Mouse (Mus musculus) forebrain, embryonic 13.5 days (tissue): ENCODE measurements at regions not wholly inside any gene's neighbourhood (a gene's known extent, or its start where the extent isn't known, plus 50 kb on each side); places are given as distances from the start of the nearest gene placed in this dataset.

ENCODE experiments used
- ATAC-seq: fragments of 200-750 bp; cut with Nextera tagmentation; 2 replicates; pipeline ENCODE4 v1.8.0; 2017
- H3K27ac ChIP-seq: fragments of 300-500 bp; sonication (generic); 2 replicates; pipeline ENCODE4 v1.5.1; 2015; ENCODE audit warnings: inconsistent platforms, mild to moderate bottlenecking, moderate library complexity
- H3K27me3 ChIP-seq: fragments of 300-500 bp; sonication (generic); 2 replicates; pipeline ENCODE4 v1.6.1; 2015; ENCODE audit warnings: mild to moderate bottlenecking, inconsistent platforms
- H3K36me3 ChIP-seq: fragments of 300-500 bp; sonication (generic); 2 replicates; pipeline ENCODE4 v1.6.1; 2015; ENCODE audit warnings: mild to moderate bottlenecking, inconsistent platforms; ENCODE audit not compliant: poor library complexity, severe bottlenecking
- H3K4me1 ChIP-seq: fragments of 300-500 bp; sonication (generic); 2 replicates; pipeline ENCODE4 v1.6.1; 2015; ENCODE audit warnings: inconsistent platforms
- H3K4me2 ChIP-seq: fragments of 300-500 bp; sonication (generic); 2 replicates; pipeline ENCODE4 v1.6.1; 2015; ENCODE audit warnings: inconsistent platforms, mild to moderate bottlenecking, moderate library complexity
- H3K4me3 ChIP-seq: fragments of 300-500 bp; sonication (generic); 2 replicates; pipeline ENCODE4 v1.5.1; 2015; ENCODE audit warnings: mild to moderate bottlenecking, inconsistent platforms
- H3K9ac ChIP-seq: fragments of 300-500 bp; sonication (generic); 2 replicates; pipeline ENCODE4 v1.6.1; 2015; ENCODE audit warnings: mild to moderate bottlenecking, inconsistent platforms
- H3K9me3 ChIP-seq: fragments of 300-500 bp; sonication (generic); replicated peaks from 2 replicates; pipeline ENCODE4 v1.6.1; 2016; ENCODE audit warnings: inconsistent platforms
- WGBS: fragments of 180-500 bp; shearing (Covaris S2); methylation state at CpG from one replicate; pipeline ENCODE4 v1.1.7; 2015; 5-methylcytosine and 5-hydroxymethylcytosine counted together

GRCm38 (mm10) chrX:142557496-142557895, 123.7 kb upstream of the Tmem164 start:
- no peak for ATAC-seq
- 87% methylated on average over 5 of the region's 5 CpGs for WGBS
- Histone ChIP-seq H3K9me3 (no peaks in the 10 kb centered on the region), H3K4me3 (no peak overlapping the region), H3K36me3 (no peaks in the 10 kb centered on the region), H3K27me3 (no peaks in the 10 kb centered on the region), H3K9ac (no peak overlapping the region), H3K4me1 (no peaks in the 10 kb centered on the region), H3K27ac (no peak overlapping the region), H3K4me2 (no peak overlapping the region)

GRCm38 (mm10) chrX:142560209-142560912, 120.8 kb upstream of the Tmem164 start:
- no peak for ATAC-seq
- H3K9me3 ChIP-seq: no peaks in the 10 kb centered on the region
- WGBS: 65% methylated on average over 2 of the region's 2 CpGs

GRCm38 (mm10) chrX:142561788-142562187, 119.4 kb upstream of the Tmem164 start:
- no peak for ATAC-seq
- no peak overlapping the region for H3K9ac ChIP-seq

More at GRCm38 (mm10) chrX:142560209-142560912, 120.8 kb upstream of the Tmem164 start:
- Histone ChIP-seq H3K9ac (no peak overlapping the region), H3K4me3 (no peak overlapping the region), H3K4me1 (no peaks in the 10 kb centered on the region), H3K27me3 (no peaks in the 10 kb centered on the region), H3K27ac (no peak overlapping the region), H3K36me3 (no peaks in the 10 kb centered on the region), H3K4me2 (no peak overlapping the region)

GRCm38 (mm10) chrX:142564186-142564585, 117.0 kb upstream of the Tmem164 start:
- no peak overlapping the region for H3K9ac ChIP-seq
- no peak overlapping the region for H3K27ac ChIP-seq
- 90% methylated on average over 9 of the region's 9 CpGs for WGBS
- H3K27me3 ChIP-seq: no peaks in the 10 kb centered on the region
- no peak overlapping the region for H3K4me3 ChIP-seq
- H3K4me1 ChIP-seq: no peaks in the 10 kb centered on the region
- no peaks in the 10 kb centered on the region for H3K36me3 ChIP-seq
- no peaks in the 10 kb centered on the region for H3K9me3 ChIP-seq
- no peak overlapping the region for H3K4me2 ChIP-seq
- ATAC-seq: no peak

More at GRCm38 (mm10) chrX:142561788-142562187, 119.4 kb upstream of the Tmem164 start:
- no peak overlapping the region for H3K27ac ChIP-seq
- no peak overlapping the region for H3K4me2 ChIP-seq
- H3K36me3 ChIP-seq: no peaks in the 10 kb centered on the region
- no peaks in the 10 kb centered on the region for H3K9me3 ChIP-seq
- H3K27me3 ChIP-seq: no peaks in the 10 kb centered on the region
- 81% methylated on average over 5 of the region's 5 CpGs for WGBS
- H3K4me3 ChIP-seq: no peak overlapping the region
- H3K4me1 ChIP-seq: no peaks in the 10 kb centered on the region

GRCm38 (mm10) chrX:142571772-142572171, 109.4 kb upstream of the Tmem164 start:
- Histone ChIP-seq H3K4me2 (no peak overlapping the region), H3K36me3 (no peaks in the 10 kb centered on the region), H3K9ac (no peak overlapping the region), H3K4me3 (no peak overlapping the region), H3K4me1 (no peaks in the 10 kb centered on the region), H3K9me3 (no peaks in the 10 kb centered on the region), H3K27me3 (no peaks in the 10 kb centered on the region), H3K27ac (no peak overlapping the region)
- no peak for ATAC-seq

GRCm38 (mm10) chrX:142574022-142574421, 107.2 kb upstream of the Tmem164 start:
- Histone ChIP-seq H3K9me3 (no peaks in the 10 kb centered on the region), H3K4me3 (no peak overlapping the region), H3K9ac (no peak overlapping the region), H3K36me3 (no peaks in the 10 kb centered on the region), H3K27me3 (no peaks in the 10 kb centered on the region), H3K4me1 (no peaks in the 10 kb centered on the region), H3K4me2 (no peak overlapping the region), H3K27ac (no peak overlapping the region)
- 93% methylated on average over 4 of the region's 4 CpGs for WGBS
- no peak for ATAC-seq

- Histone ChIP-seq H3K9me3 (no peaks in the 10 kb centered on the region), H3K4me3 (no peak overlapping the region), H3K36me3 (no peaks in the 10 kb centered on the region), H3K27ac (no peak overlapping the region), H3K9ac (no peak overlapping the region), H3K4me1 (no peaks in the 10 kb centered on the region), H3K4me2 (no peak overlapping the region), H3K27me3 (no peaks in the 10 kb centered on the region)
- 60% methylated on average over 10 of the region's 10 CpGs for WGBS
- ATAC-seq: no peak
Measured at GRCm38 (mm10) chrX:142574945-142575710, 106.1 kb upstream of the Tmem164 start.

- Histone ChIP-seq H3K36me3 (no peaks in the 10 kb centered on the region), H3K4me1 (no peaks in the 10 kb centered on the region), H3K4me2 (no peak overlapping the region), H3K9ac (no peak overlapping the region), H3K9me3 (no peaks in the 10 kb centered on the region), H3K4me3 (no peak overlapping the region), H3K27me3 (no peaks in the 10 kb centered on the region), H3K27ac (no peak overlapping the region)
- 83% methylated on average over 3 of the region's 3 CpGs for WGBS
- ATAC-seq: no peak
Measured at GRCm38 (mm10) chrX:142576127-142576526, 105.1 kb upstream of the Tmem164 start.

GRCm38 (mm10) chrX:142577449-142578081, 103.6 kb upstream of the Tmem164 start:
- ATAC-seq: no peak
- Histone ChIP-seq H3K27ac (no peak overlapping the region), H3K4me1 (no peaks in the 10 kb centered on the region), H3K27me3 (no peaks in the 10 kb centered on the region), H3K9ac (no peak overlapping the region), H3K9me3 (no peaks in the 10 kb centered on the region), H3K4me3 (no peak overlapping the region), H3K4me2 (no peak overlapping the region), H3K36me3 (no peaks in the 10 kb centered on the region)
- whole genome bisulfite sequencing: 92% methylated on average over 6 of the region's 6 CpGs

- Histone ChIP-seq H3K4me3 (no peak overlapping the region), H3K27me3 (0 out of 2 replicates have a peak, but pooled peaks cover 3% of the 10 kb centered on the region), H3K36me3 (no peaks in the 10 kb centered on the region), H3K4me1 (no peaks in the 10 kb centered on the region), H3K4me2 (no peak overlapping the region), H3K27ac (no peak overlapping the region), H3K9me3 (no peaks in the 10 kb centered on the region), H3K9ac (no peak overlapping the region)
- WGBS: 81% methylated on average over 2 of the region's 2 CpGs
- ATAC-seq: no peak
Measured at GRCm38 (mm10) chrX:142585281-142585680, 95.9 kb upstream of the Tmem164 start.

- H3K36me3 ChIP-seq: no peaks in the 10 kb centered on the region
- no peak overlapping the region for H3K4me2 ChIP-seq
- no peak overlapping the region for H3K9ac ChIP-seq
- peaks cover 5% of the 10 kb centered on the region; the same call in 1 of the 2 replicates for H3K27me3 ChIP-seq
- no peak overlapping the region for H3K27ac ChIP-seq
- no peak overlapping the region for H3K4me3 ChIP-seq
- no peak for ATAC-seq
- H3K4me1 ChIP-seq: no peaks in the 10 kb centered on the region
- 95% methylated on average over 2 of the region's 2 CpGs for WGBS
- no peaks in the 10 kb centered on the region for H3K9me3 ChIP-seq
Measured at GRCm38 (mm10) chrX:142599377-142599776, 81.8 kb upstream of the Tmem164 start.

GRCm38 (mm10) chrX:142600782-142601181, 80.4 kb upstream of the Tmem164 start:
- peaks cover 6% of the 10 kb centered on the region; the same call in 1 of the 2 replicates for H3K27me3 ChIP-seq
- no peak overlapping the region for H3K9ac ChIP-seq
- no peak overlapping the region for H3K4me3 ChIP-seq
- no peak for ATAC-seq
- no peak overlapping the region for H3K4me2 ChIP-seq
- H3K4me1 ChIP-seq: no peaks in the 10 kb centered on the region
- no peaks in the 10 kb centered on the region for H3K9me3 ChIP-seq
- H3K27ac ChIP-seq: no peak overlapping the region
- 87% methylated on average over 1 of the region's 1 CpGs for WGBS
- no peaks in the 10 kb centered on the region for H3K36me3 ChIP-seq
